Mouse (Mus musculus) liver (tissue): ENCODE results near the gene Scamp1.
"Not testable (repeated sequence)": the region's sequence is repeated elsewhere in the genome, so short reads cannot be mapped to it uniquely, and the experiment has no call there.

ENCODE experiments used
- DNase-seq: peaks from one replicate; pipeline ENCODE4 v3.0.0-alpha.2; 2020; ENCODE audit warnings: mixed read lengths

Gene Scamp1

GRCm38 (mm10) chr13:94285281-94285871 lies at the start of gene Scamp1:
TSS of gene Scamp1 (minus strand) at chr13:94285857.
- DNase-seq = peak; percentile 86

GRCm38 (mm10) chr13:94330392-94330979 lies 44.8 kb upstream of the Scamp1 start:
- no peak for DNase-seq

GRCm38 (mm10) chr13:94329005-94329404 lies 43.3 kb upstream of the Scamp1 start:
- not testable (repeated sequence) for DNase-seq

GRCm38 (mm10) chr13:94328063-94328462 lies 42.4 kb upstream of the Scamp1 start:
- DNase-seq = no peak

GRCm38 (mm10) chr13:94322475-94322874 lies 36.8 kb upstream of the Scamp1 start:
- no peak for DNase-seq

GRCm38 (mm10) chr13:94321094-94321792 lies 35.6 kb upstream of the Scamp1 start:
- no peak for DNase-seq

- DNase-seq = no peak
These were observed 31.4 kb upstream of the Scamp1 start for GRCm38 (mm10) chr13:94316975-94317511.

- DNase-seq = not testable (repeated sequence)
These were observed 27.2 kb upstream of the Scamp1 start for GRCm38 (mm10) chr13:94312812-94313211.

- DNase-seq = no peak
These were observed 22.6 kb upstream of the Scamp1 start for GRCm38 (mm10) chr13:94308279-94308678.

GRCm38 (mm10) chr13:94307531-94307930 lies 21.9 kb upstream of the Scamp1 start:
- DNase-seq = no peak

- DNase-seq = no peak
These were observed 21.3 kb upstream of the Scamp1 start for GRCm38 (mm10) chr13:94306968-94307289.

GRCm38 (mm10) chr13:94306277-94306967 lies 20.8 kb upstream of the Scamp1 start:
- peak; percentile 86 for DNase-seq

GRCm38 (mm10) chr13:94300946-94301538 lies 15.4 kb upstream of the Scamp1 start:
- DNase-seq = no peak

GRCm38 (mm10) chr13:94300232-94300631 lies 14.6 kb upstream of the Scamp1 start:
- DNase-seq = no peak

- peak; percentile 28 for DNase-seq
These were observed 12.7 kb upstream of the Scamp1 start for GRCm38 (mm10) chr13:94298401-94298800.

GRCm38 (mm10) chr13:94296371-94296770 lies 10.7 kb upstream of the Scamp1 start:
- DNase-seq = no peak

- DNase-seq = no peak
These were observed 10.3 kb upstream of the Scamp1 start for GRCm38 (mm10) chr13:94295922-94296321.

- no peak for DNase-seq
These were observed 9.2 kb upstream of the Scamp1 start for GRCm38 (mm10) chr13:94294886-94295285.

- DNase-seq = no peak
These were observed 8.3 kb upstream of the Scamp1 start for GRCm38 (mm10) chr13:94293911-94294310.

- DNase-seq = no peak
These were observed 538 bp upstream of the Scamp1 start for GRCm38 (mm10) chr13:94286195-94286594.

- peak; percentile 52 for DNase-seq
These were observed 951 bp downstream of the Scamp1 start for GRCm38 (mm10) chr13:94284543-94285269.

GRCm38 (mm10) chr13:94279420-94279819 lies 6.2 kb downstream of the Scamp1 start:
- DNase-seq = no peak
